In genomic region chr3:148448465-148448864, GRCm38 (mm10) we compare ENCODE assay signal across 16 mouse cellular contexts.
DNase-seq lines count a peak whose midpoint lies in the region; ATAC-seq and TF ChIP-seq lines count a peak whose summit lies in the region.
"Had no signal": no experiment of that assay in that cellular context is flagged by ENCODE, and none has a peak within 500 bp of the region (broad histone marks: within the 10 kb centered on the region; RNA-seq: fewer than 3 reads in every experiment).

No protein-coding gene starts in this region.

- no peaks in the 10 kb centered on the region for H3K4me1 ChIP-seq in neural tube, embryonic 14.5 days (ENCODE audit: control insufficient read depth, insufficient read depth, low read length)
- H3K4me1 ChIP-seq in neural tube, embryonic 15.5 days: no peaks in the 10 kb centered on the region
- H3K4me1 ChIP-seq in forebrain, postnatal 0 days (ENCODE audit: insufficient read depth): no peaks in the 10 kb centered on the region
- H3K4me1 ChIP-seq in intestine, embryonic 15.5 days (replicated peaks): no peaks in the 10 kb centered on the region
- no peaks in the 10 kb centered on the region for H3K4me1 ChIP-seq in heart, embryonic 12.5 days (replicated peaks)
- H3K4me1 ChIP-seq: neural tube, embryonic 12.5 days had no signal

- intact Hi-C loops in heart, postnatal 36 days (cut with DNase I): no loop called here

- peak; percentile 28; the same call in 1 of the 2 replicates for ATAC-seq in neural tube, embryonic 14.5 days (ENCODE audit: low read depth)
- ATAC-seq in neural tube, embryonic 15.5 days (ENCODE audit: low FRiP score): no peak
- peak; percentile 71 for ATAC-seq in forebrain, postnatal 0 days
- ATAC-seq in intestine, embryonic 15.5 days: 0 out of 2 replicates have a peak, but pooled peaks have one; percentile 28
- ATAC-seq in heart, embryonic 12.5 days (ENCODE audit: insufficient number of reproducible peaks, low FRiP score): no peak

- WGBS in neural tube, embryonic 14.5 days: 15% methylated on average over 1 of the region's 1 CpGs
- 9% methylated on average over 1 of the region's 1 CpGs for WGBS in neural tube, embryonic 15.5 days
- WGBS in forebrain, postnatal 0 days: 9% methylated on average over 1 of the region's 1 CpGs
- 33% methylated on average over 1 of the region's 1 CpGs for WGBS in intestine, embryonic 15.5 days
- 68% methylated on average over 1 of the region's 1 CpGs for WGBS in heart, embryonic 12.5 days

- DNase-seq in forebrain, postnatal 0 days: no peak
- no peak for DNase-seq in heart, postnatal 36 days
- DNase-seq in layer of hippocampus, postnatal 36 days: no peak
- DNase-seq: cerebellum, adult 9-11 months; gastrocnemius, postnatal 36 days; kidney, adult 9 months; lung, adult 2 months; right cerebral cortex, postnatal 14 days; thymus, postnatal 14 days had no signal

- no peaks in the 10 kb centered on the region for H3K36me3 ChIP-seq in neural tube, embryonic 14.5 days (ENCODE audit: control insufficient read depth, insufficient read depth, low read length)
- no peaks in the 10 kb centered on the region for H3K36me3 ChIP-seq in neural tube, embryonic 15.5 days
- H3K36me3 ChIP-seq in forebrain, postnatal 0 days (ENCODE audit: insufficient read depth): no peaks in the 10 kb centered on the region
- H3K36me3 ChIP-seq in intestine, embryonic 15.5 days: no peaks in the 10 kb centered on the region
- no peaks in the 10 kb centered on the region for H3K36me3 ChIP-seq in heart, embryonic 12.5 days
- H3K36me3 ChIP-seq: neural tube, embryonic 12.5 days had no signal

- no peak overlapping the region for H3K27ac ChIP-seq in neural tube, embryonic 14.5 days (ENCODE audit: low read depth, low read length)
- H3K27ac ChIP-seq in neural tube, embryonic 15.5 days (replicated peaks): no peak overlapping the region
- H3K27ac ChIP-seq in forebrain, postnatal 0 days (ENCODE audit: low read depth, low read length): no peak overlapping the region
- H3K27ac ChIP-seq in intestine, embryonic 15.5 days: no peak overlapping the region
- H3K27ac ChIP-seq in heart, embryonic 12.5 days (ENCODE audit: poor library complexity, severe bottlenecking): no peak overlapping the region
- H3K27ac ChIP-seq: macrophage; neural tube, embryonic 12.5 days had no signal

- no peaks in the 10 kb centered on the region for H3K27me3 ChIP-seq in neural tube, embryonic 14.5 days (ENCODE audit: control insufficient read depth, insufficient read depth, low read length)
- no peaks in the 10 kb centered on the region for H3K27me3 ChIP-seq in neural tube, embryonic 15.5 days (replicated peaks)
- H3K27me3 ChIP-seq in forebrain, postnatal 0 days (ENCODE audit: insufficient read depth, low read length): no peaks in the 10 kb centered on the region
- no peaks in the 10 kb centered on the region for H3K27me3 ChIP-seq in intestine, embryonic 15.5 days (replicated peaks)
- H3K27me3 ChIP-seq in heart, embryonic 12.5 days (replicated peaks): peaks cover 22% of the 10 kb centered on the region
- H3K27me3 ChIP-seq: neural tube, embryonic 12.5 days had no signal

- H3K4me2 ChIP-seq in neural tube, embryonic 14.5 days (ENCODE audit: low read depth, low read length): no peak overlapping the region
- H3K4me2 ChIP-seq in neural tube, embryonic 15.5 days: no peak overlapping the region
- no peak overlapping the region for H3K4me2 ChIP-seq in forebrain, postnatal 0 days (ENCODE audit: low read depth)
- no peak overlapping the region for H3K4me2 ChIP-seq in intestine, embryonic 15.5 days (replicated peaks)
- no peak overlapping the region for H3K4me2 ChIP-seq in heart, embryonic 12.5 days
- H3K4me2 ChIP-seq: heart, embryonic 11.5 days; neural tube, embryonic 12.5 days had no signal

- no peak overlapping the region for H3K4me3 ChIP-seq in neural tube, embryonic 14.5 days (ENCODE audit: low read depth, low read length)
- no peak overlapping the region for H3K4me3 ChIP-seq in neural tube, embryonic 15.5 days (replicated peaks)
- H3K4me3 ChIP-seq in forebrain, postnatal 0 days (ENCODE audit: low read depth, low read length): no peak overlapping the region
- no peak overlapping the region for H3K4me3 ChIP-seq in intestine, embryonic 15.5 days (replicated peaks)
- no peak overlapping the region for H3K4me3 ChIP-seq in heart, embryonic 12.5 days
- H3K4me3 ChIP-seq: neural tube, embryonic 12.5 days had no signal

- no peak overlapping the region for H3K9ac ChIP-seq in neural tube, embryonic 14.5 days (replicated peaks; ENCODE audit: low read depth, low read length)
- no peak overlapping the region for H3K9ac ChIP-seq in neural tube, embryonic 15.5 days (replicated peaks)
- H3K9ac ChIP-seq in forebrain, postnatal 0 days: no peak overlapping the region
- H3K9ac ChIP-seq in intestine, embryonic 15.5 days: no peak overlapping the region
- no peak overlapping the region for H3K9ac ChIP-seq in heart, embryonic 12.5 days
- H3K9ac ChIP-seq: neural tube, embryonic 12.5 days had no signal

- no peak for TF ChIP-seq CTCF in forebrain, postnatal 0 days (IDR thresholded peaks at IDR 0.05; ENCODE audit: low read depth)

- H3K9me3 ChIP-seq in neural tube, embryonic 14.5 days (ENCODE audit: control insufficient read depth, low read length): no peaks in the 10 kb centered on the region
- no peaks in the 10 kb centered on the region for H3K9me3 ChIP-seq in neural tube, embryonic 15.5 days (replicated peaks)
- no peaks in the 10 kb centered on the region for H3K9me3 ChIP-seq in forebrain, postnatal 0 days (ENCODE audit: low read length)
- no peaks in the 10 kb centered on the region for H3K9me3 ChIP-seq in intestine, embryonic 15.5 days
- no peaks in the 10 kb centered on the region for H3K9me3 ChIP-seq in heart, embryonic 12.5 days (replicated peaks)
- H3K9me3 ChIP-seq: neural tube, embryonic 12.5 days had no signal

Comparison
In these comparisons a context has a peak if more than half of its experiments do, and no peak if none do; other contexts are left out.
1. ATAC-seq: peak in neural tube, embryonic 14.5 days (single experiment), forebrain, postnatal 0 days (single experiment) and intestine, embryonic 15.5 days (single experiment); none in neural tube, embryonic 15.5 days (single experiment) and heart, embryonic 12.5 days (single experiment).